Mouse (Mus musculus): ENCODE data around the gene Mybphl.

Mybphl gene

DNA sequence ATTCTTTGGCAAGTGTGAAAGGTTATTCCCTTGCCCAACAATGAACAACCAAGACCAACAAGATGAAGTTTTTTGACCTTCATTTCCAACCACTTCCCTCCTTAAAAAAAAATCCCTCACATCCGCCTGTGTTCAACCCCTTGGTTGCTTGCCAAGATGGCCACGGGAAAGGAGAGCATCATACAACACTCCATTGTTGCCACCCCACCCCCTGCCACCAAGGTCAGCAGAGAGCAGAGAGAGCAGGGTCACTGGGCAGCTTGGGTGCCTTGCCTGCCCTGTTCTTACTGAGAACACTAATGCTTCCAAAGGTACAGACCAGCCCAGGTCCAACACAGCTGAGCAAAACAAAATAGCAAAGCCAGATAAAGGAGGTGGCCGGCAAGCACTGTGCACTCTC is 7.6 kb downstream of the Mybphl start:
- no peak for DNase-seq (ENCODE audit: low spot score in 2 of 2)

DNA sequence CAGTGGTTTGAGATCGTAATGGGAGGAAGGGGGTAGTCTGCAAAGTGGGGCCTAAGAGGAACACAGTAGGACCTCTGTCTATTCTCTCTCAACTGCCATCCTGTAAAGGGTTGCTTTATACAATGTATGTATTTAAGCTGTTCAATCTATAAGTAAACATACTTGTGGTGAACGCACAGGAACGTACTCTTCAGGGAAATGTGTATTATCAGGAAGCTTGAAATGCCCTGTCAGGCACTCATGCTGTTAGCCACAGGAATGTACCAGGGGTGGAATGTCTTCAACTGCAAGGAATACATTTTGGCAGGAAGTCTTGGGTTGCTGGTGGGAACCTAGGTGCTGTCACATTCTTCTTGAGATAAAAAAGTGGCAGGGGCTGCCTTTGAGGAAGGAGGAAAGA is 8.0 kb downstream of the Mybphl start:
- DNase-seq (ENCODE audit: low spot score in 2 of 2) = no peak

DNA sequence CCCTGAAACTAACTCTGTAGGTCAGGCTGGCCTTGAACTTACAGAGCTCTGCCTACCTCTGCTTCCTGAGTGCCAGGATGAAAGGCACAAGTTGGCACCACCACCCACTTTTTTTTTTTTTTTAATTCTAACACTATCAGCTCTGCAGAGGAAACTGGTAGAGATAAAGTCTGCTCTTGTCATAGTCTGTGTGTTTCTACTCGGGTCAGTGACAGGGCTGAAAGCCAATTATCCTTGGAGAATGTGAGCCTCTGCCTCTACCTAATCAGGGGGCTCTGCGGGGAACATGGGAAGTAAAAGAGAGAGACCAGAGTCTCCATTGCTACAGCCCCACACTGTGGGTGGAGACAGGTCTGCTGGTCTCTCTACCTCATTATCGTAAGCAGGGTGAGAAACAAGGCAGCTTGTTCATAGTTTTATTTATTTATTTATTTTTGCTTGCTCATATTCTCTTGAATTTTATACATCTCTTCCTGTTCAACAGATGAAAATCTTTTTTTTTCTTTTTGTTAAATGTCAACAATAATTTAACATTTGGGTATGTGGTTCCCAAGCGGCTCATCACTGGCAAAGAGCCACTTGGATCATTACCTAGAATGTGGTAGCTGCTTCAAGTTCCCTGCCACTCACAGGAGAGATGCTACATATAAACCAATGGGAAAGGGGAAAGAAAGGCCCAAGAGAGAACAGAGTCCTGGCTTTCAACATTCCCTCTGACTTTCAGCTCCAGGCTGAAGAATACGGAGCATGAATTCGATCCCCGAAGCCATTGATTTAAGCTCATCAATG is 14.4 kb downstream of the Mybphl start:
- no peak for DNase-seq (ENCODE audit: low spot score in 2 of 2)

DNA sequence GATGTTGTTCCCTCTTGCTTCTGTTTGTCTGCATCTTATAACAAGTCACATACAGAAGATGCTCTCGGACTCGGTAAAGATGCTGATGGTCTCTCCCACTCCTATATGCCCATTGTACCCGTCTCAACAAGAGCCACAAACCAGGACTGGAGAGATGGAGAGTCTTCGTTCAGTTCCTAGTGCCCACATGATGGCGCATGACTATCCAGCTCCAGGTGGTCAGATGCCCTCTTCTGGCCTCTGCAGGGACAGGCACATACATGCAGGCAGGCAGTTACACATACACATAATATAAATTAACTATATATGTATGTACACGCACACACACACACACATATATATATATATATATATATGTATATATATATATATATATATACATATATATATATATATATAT is 16.0 kb downstream of the Mybphl start:
- DNase-seq (ENCODE audit: low spot score in 2 of 2) = no peak

DNA sequence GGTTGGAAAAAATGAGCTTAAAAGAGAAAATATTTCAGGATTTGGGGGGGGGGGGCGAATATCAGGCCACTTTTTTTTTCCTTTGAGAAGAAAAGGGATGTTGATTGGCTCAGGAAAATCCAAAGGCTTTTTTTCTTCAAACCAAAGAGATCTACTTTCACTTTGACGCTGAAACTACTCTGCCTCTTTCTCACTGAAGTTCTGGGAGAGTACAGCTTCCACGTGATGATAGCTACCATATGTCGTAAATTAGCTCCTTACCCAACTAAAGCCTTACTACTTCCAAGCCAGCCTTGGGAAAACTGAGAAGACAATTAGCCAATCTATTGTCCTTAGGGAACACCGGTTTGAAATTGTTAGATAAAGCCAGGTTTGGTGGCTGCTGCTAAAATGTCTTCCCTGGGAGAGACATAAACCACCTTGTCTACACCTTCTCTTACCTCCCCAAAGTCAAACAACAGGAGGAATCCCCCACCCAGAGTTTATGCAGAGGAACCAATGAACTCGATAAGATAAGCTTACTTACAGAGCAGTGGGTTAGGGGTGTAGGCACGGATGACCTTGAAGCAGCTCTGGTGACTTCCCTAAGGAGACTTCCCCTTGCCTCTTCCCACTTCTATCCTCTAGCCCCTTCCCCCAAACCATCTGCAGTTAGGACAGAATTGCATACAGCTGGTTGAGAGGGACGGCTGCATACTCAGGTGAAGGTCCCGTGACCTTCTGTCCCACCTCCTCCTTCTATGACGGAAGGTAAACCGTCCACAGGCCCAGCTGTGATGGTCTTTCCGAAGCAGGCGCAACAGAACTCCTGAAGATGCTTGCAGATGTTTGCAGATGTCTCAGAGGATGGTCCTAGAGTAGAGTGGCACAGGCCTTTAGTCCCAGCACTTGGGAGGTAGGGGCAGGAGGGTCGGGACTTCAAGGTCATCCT is 17.5 kb downstream of the Mybphl start:
- no peak for DNase-seq (ENCODE audit: low spot score in 2 of 2)

DNA sequence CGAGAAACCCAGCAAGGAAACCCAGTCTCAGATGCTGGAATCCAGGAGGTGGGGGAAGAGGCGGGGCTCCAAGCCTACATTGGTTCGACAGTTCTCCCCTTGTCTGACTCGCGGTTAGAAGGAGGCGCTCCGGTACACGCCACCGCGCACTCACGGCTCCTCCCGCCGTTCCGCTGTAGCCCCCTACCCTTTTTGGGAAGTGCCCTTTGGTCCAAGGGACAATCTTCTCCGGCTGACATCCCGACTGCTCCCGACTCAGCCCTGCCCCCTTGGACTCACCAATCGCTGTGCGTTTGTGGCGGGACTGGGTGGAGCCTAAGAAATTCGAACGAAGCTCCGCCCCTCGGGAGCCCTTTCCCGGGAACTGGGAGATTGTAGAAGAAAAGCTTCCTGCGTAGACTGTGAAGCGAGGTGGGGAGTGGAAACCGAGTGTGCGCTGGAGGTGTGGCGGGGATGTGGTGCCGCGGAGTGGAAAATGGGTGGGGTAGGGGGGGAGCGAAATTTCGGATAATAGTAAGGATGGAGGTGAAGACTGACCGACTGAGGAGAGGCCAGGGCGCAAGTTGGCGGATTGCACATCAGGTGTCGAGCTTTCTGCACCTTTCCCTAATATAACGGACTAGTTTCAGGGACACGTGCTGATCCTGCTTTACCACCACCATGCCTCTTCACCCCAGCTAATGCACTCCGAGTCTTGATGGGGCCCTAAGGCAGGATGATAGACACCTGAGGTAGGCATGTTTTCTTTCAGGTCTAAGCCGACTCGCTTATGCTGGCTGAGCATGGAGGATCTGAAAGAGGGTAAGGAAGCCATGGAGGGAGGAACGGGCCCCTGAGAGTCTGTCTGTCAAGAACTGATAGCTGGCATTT is 19.0 kb downstream of the Mybphl start, which contains the start of gene Psrc1:
Gene Psrc1 (plus strand): TSS at position 355 of the 870 bp plus-strand sequence.
- DNase-seq (ENCODE audit: low spot score in 2 of 2) = peak; percentile 80 to 82

DNA sequence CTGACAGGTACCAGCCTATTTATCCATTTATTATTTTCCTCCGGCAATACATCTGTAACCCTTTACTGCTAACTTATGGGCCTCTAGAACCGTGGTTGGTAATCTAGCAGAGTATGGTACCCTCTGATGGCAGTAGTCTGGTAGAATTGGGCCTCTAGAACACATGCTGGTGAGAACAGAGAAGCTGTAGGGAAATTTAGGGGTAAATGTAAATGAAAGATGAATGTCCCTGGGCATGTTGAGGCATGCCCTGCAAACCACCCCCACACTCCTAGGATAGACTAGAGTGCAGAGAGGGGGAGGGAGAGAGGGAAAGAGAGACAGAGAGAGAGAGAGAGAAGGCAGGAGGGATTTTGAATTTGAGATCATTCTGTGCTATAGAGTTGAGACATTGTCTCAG is 19.7 kb downstream of the Mybphl start:
- no peak for DNase-seq (ENCODE audit: low spot score in 2 of 2)

DNA sequence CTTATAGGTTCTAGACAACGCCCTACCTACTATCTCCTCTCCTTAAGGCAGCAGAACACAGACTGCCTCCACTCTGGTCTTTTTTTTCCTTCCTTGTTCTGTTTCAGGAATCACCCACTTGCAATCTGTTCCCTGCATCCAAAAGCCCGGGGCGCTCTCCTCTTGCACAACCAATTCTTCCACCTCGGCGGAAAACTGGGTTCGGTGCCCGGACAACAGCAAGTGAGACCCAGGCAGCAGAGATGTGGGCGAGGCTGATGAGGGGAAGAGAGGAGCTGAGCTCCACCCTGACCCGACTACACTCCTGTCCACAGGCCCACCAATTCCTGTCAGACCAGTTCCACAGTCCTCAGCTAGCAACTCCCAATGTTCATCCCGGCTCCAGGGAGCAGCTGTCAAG is 21.5 kb downstream of the Mybphl start:
- peak; percentile 72 to 82 for DNase-seq (ENCODE audit: low spot score in 2 of 2)

DNA sequence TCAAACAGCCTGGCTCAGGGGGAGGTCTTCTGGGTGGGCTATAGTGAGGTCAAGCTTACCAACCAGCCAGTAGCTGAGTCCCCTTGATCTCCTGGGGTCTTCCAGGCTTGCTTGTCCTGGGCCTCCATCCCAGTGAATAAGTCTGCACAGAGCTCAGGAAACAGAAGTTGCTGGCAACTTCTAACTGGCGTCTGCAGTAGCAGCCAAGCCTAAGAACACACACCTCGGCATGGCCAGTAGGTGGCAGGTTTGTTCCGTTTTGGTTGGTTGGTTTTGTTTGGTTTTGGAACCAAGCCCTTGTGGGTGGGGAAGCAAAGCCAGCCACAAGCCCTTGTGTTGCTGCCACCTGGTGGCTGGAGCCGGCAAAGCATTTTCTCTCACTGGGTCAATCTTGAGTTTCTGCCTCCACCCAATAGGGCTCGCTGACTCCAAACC is 24.4 kb downstream of the Mybphl start:
- peak; percentile 93 for DNase-seq (ENCODE audit: low spot score in 2 of 2)

DNA sequence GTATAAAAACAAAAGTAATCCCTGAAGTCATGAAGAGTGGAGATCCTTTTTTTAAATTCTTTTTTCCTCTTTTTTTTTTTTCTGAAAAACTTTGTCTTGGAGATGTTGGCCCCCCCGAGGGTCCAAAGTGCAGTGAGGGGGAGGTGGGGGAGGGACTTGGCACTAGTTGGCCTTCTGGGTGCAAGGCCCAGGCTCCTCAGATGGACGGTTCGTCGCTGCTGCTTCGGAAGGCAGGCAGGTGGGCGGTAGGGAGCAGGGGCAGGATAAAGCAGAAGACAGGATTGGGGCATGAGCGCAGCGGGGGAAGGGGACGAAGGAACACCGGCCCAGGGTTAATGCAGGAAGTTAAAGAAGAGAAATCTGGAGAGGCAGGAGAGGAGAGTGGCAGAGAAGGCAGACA is 27.6 kb downstream of the Mybphl start:
- no peak for DNase-seq (ENCODE audit: low spot score in 2 of 2)

DNA sequence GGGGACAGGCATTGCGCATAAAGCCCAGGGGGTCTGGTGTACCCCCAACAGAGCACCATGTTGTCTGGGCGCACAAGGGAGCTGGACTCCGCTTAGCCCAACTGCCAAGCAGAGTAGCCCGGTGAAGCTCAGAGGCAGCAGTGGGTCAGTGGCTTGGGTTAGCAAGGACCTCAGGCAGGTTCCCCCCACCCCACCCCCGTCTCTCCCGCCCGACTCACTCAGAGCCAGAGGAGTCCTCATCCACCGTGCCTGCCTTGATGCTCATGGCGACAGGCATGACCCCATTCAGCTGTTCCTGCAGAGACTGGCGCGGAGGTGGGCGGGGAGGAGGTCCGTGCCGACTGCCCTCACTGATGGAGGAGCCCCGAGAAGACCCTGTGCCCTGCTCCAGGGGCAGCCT is 28.1 kb downstream of the Mybphl start:
- DNase-seq (ENCODE audit: low spot score in 2 of 2) = no peak

DNA sequence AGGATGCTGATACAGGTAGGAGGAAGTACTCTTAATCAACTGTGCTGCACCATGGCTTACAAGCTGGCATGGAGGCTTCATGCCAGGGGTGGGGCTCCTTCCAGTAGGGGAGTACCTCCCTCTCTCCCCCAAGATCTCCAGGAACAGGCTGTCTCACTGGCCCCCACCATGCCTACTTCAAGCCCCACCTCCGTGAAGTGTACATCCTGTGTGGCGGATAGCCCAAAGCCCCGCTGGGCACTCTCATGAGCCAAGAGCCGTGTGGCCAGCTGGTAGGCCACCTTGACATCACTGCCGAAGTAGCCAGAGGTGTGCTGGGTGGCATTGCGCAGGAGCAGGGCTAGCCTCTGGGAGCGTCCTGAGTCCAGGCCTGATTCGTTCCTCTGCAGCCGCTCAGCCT is 33.6 kb downstream of the Mybphl start:
- no peak for DNase-seq (ENCODE audit: low spot score in 2 of 2)

DNA sequence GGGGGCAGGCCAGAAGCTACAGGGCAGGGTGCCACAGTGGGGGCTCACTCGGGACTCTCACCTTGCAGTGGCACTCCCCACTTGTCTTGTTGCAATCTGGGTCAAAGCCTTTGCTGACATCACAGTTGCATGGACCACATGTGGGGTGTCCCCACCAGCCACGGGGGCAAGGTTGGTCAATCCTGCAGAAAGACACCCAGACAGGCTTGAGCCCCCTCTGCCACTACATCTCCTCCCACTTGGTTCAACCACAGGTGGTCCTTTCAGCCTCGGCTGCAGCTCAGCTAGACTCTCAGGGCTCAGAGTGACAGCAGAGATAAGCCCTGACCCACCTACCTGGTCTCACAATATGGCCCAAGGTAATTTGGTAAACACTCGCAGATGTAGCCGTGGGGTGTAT is 35.7 kb downstream of the Mybphl start:
- DNase-seq (ENCODE audit: low spot score in 2 of 2) = no peak

DNA sequence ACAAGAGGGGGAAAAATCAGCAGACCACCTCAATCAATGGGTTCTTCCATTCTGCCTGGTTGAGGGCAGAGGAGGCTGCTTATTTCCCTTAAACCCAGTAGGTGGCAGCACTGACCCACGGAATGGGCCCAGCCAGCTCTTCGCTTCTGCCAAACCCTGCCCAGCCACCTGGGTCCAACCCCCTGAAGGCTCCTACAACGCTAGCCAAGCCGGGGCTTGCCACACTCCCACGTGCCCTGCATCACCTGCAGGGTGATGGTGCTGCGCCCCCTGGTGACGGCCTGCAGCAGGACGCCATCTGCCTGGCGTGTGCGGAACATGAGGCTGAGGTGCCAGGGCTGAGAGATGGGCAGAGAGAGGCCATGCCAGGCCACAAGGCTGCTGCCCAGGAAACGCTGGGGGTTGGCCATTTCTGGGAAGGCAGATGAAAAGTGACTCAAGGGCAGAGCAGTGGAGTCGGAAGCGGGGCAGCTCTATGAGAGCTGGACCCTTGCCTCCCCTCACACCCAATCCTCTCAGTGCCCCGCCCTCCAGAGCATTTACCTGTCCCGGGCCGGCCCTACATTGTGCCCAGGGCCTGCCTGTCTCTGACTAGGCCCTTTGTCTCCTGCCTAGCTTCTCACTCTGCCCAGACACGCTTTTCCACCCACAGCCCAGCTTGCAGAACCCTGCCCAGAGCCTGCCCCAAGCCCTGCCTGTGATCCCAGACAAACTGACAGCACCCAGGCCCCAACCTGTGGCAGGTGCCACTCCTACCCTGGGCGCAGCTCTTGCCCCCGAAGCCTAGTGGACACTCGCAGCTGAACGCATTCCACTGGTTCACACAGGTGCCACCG is 37.2 kb downstream of the Mybphl start:
- DNase-seq (ENCODE audit: low spot score in 2 of 2) = peak; percentile 78

DNA sequence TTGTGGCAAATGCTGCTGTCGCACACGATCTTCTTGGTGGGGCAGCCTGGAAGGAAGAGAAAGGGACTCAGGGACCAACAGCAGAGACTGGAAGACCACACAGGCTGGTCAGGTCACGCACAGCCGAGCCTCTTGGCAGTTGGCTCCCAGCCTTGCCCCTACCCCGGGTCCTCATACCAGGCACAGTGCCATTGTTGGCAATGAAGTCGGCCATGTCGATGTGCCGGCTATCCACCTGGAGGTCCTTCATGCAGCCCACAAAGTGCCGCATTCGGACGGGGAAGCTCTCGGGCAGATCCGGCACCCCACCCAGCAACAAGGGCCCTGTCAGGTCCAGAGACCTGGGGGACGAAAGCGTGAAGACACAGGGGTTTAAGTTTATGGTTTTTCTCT is 37.8 kb downstream of the Mybphl start:
- no peak for DNase-seq (ENCODE audit: low spot score in 2 of 2)

DNA sequence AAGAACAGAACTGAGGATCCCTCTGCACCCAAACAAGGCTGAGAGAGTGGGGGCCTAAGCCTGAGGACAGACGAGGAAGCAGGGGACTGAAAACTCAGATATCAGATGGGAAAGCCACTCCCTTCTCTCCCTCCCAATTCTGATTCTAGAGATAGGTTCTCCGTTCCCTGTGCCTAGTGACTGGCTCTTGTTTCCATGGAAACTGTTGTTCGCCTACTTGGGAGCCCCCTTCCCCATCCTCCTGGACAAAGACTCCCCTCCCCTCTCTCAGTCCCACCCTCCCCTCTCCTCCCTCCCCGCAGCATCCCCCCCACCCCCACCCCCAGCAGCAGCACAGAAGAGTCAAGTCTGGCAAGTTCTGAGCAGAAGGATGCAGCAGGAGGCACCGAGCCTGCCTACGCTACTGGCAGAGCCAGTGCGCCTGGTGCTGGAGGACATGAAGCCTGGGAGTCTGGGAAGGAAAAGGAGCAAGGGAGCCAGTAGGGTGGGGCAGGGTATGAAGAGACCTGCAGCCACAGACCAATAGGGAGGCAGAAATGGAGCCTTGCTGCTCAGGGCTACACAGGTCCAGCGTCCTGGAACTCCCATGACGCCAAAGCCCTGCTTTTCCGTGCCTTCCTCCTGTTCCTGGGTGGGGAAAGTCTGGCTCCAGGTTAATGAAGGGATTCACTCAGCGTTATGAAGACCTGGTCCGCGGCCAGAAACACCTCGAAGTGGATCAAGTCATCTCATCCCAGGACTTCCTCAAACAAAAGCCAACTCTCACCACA is 41.0 kb downstream of the Mybphl start:
- peak; percentile 70 to 81 for DNase-seq (ENCODE audit: low spot score in 2 of 2)

DNA sequence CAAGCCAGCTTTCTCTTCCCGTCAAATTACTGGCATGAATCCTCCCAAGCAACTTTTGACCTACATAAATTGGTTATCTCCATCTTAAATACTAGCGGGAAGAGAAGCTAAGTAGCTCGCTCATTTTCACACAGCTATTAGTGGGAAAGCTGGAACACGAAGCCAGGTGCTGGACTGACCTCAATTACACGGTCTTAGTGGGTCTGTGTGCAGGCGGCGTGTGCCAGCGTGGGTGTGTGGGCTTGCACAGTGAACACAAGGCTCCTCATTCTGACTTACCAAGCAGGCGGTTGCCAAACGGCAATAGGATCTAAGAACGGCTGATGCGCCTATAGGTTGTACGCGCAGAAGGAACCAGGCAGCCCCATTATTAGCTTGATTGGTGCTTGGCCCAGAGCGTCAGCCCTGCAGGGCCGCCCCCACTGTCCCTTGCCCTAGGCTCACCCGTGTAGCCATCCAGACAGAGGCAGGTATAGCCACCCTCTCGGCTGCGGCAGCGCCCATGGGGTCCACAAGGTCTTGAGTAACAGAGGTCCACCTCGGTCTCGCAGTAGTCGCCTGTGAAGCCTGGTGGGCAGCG is 41.7 kb downstream of the Mybphl start:
- peak; percentile 55 to 69 for DNase-seq (ENCODE audit: low spot score in 2 of 2)

DNA sequence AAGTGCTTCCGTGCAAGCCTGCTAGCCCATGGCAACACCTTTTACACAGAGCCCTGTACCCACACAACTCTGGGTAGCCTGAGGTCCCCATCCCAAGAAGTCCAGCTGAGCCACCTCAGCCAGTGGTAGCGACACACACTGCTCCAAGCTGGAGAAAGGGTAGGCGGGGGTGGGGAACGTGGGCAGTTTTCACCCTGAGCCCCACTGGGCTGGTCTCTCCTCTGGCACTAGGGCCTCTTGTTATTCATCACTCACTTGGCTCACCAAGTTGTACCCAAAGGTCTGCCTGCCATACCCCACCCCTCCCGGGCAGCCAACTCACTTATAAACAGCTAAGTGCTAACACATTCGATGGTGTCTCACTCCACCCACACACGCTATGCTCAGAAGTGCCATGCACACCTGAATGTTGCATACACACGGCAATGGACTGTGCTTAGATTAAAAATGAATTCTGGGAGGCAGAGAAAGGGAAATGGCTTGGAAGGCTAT is 43.9 kb downstream of the Mybphl start:
- no peak for DNase-seq (ENCODE audit: low spot score in 2 of 2)

DNA sequence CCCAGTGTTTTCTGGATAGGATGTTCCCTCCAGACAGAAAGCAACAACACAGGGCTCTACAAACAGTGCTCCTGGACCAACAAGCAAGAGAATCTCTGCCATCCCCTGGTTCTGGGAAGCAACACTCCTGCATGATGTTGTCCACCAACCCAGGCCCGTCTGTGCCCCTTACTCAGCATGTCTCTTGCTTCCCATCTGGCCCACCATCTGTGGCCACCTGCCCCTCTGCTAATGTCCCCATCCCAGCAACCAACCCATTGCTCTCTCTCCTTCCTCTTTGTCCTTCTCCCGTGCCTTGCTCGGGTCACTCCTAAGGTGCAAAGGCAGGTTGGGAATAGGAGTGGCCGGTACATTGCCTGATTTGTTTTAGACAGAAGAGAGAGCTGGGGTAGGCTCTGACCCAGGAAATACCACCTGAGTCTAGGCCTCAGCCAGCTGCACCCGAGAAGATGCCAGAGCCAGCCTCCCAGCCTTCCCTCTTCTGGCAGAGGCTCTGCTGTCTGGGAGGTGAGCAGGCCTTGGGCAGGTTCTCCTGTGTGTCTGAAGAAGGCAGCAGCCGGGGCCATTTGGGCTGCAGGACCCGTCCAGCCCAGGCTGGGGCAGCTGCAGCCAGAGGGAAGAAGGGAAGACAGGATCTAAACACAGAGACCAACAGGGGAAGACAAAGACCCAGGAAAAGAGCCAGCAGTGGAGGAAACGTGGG is 45.1 kb downstream of the Mybphl start:
- DNase-seq (ENCODE audit: low spot score in 2 of 2) = no peak

Measured in right cerebral cortex, postnatal 36 days (tissue).